Mouse (Mus musculus): Measurements from ENCODE around the gene Stxbp1.

GRCm38 (mm10) chr2:32750199-32750598 is 96.8 kb downstream of the Stxbp1 start:
- TF ChIP-seq CTCF (IDR thresholded peaks at IDR 0.05; ENCODE audit: borderline replicate concordance, insufficient read depth, low read depth, low read length) (no peak), POLR2A (IDR thresholded peaks at IDR 0.05; ENCODE audit: borderline replicate concordance, insufficient read depth, low read length) (no peak)

Data from cerebellum, adult 2 months (tissue).